7 mouse cellular contexts compared by ENCODE assay signal in genomic region chr9:78769168-78769567, GRCm38 (mm10).
DNase-seq lines count a peak whose midpoint lies in the region; ATAC-seq and TF ChIP-seq lines count a peak whose summit lies in the region.

No protein-coding gene starts in this region.

- H3K27me3 ChIP-seq in hindbrain, embryonic 11.5 days (ENCODE audit: control insufficient read depth, insufficient read depth, low read length), result no peaks in the 10 kb centered on the region
- H3K27me3 ChIP-seq in hindbrain, embryonic 16.5 days (replicated peaks; ENCODE audit: control insufficient read depth, insufficient read depth, low read length), result no peaks in the 10 kb centered on the region

- H3K9me3 ChIP-seq in hindbrain, embryonic 11.5 days (ENCODE audit: control insufficient read depth, low read length), result no peaks in the 10 kb centered on the region
- H3K9me3 ChIP-seq in hindbrain, embryonic 16.5 days (ENCODE audit: control insufficient read depth, low read length), result no peaks in the 10 kb centered on the region

- H3K4me1 ChIP-seq in hindbrain, embryonic 11.5 days (replicated peaks; ENCODE audit: control insufficient read depth, insufficient read depth, low read length), result no peaks in the 10 kb centered on the region
- H3K4me1 ChIP-seq in hindbrain, embryonic 16.5 days (ENCODE audit: control insufficient read depth, insufficient read depth, low read depth, low read length), result no peaks in the 10 kb centered on the region
- no peaks in the 10 kb centered on the region for H3K4me1 ChIP-seq in cortical plate, adult 2 months (ENCODE audit: control insufficient read depth, insufficient read depth, low read length)

- no peaks in the 10 kb centered on the region for H3K36me3 ChIP-seq in hindbrain, embryonic 11.5 days (ENCODE audit: control insufficient read depth, insufficient read depth, low read length)
- no peaks in the 10 kb centered on the region for H3K36me3 ChIP-seq in hindbrain, embryonic 16.5 days (ENCODE audit: control insufficient read depth, insufficient read depth, low read length)

- no peak for TF ChIP-seq POLR2A in cortical plate, adult 2 months (IDR thresholded peaks at IDR 0.05; ENCODE audit: extremely low read depth, insufficient read depth, low read length)

- peak; percentile 14; the same call in 1 of the 2 replicates for TF ChIP-seq CTCF in cortical plate, adult 2 months (IDR thresholded peaks at IDR 0.05; ENCODE audit: extremely low read depth, insufficient read depth, low read length)

- no peak overlapping the region for H3K27ac ChIP-seq in hindbrain, embryonic 11.5 days (ENCODE audit: low read depth, low read length)
- no peak overlapping the region for H3K27ac ChIP-seq in hindbrain, embryonic 16.5 days (ENCODE audit: low read depth, low read length)
- no peak overlapping the region for H3K27ac ChIP-seq in cortical plate, adult 2 months (ENCODE audit: insufficient read depth, low read length)

- no peak for ATAC-seq in hindbrain, embryonic 11.5 days (ENCODE audit: low FRiP score)
- ATAC-seq in hindbrain, embryonic 16.5 days, result no peak
- no peak for ATAC-seq in megakaryocyte, adult 5-6 weeks (ENCODE audit: poor library complexity, severe bottlenecking)

- no peak overlapping the region for H3K4me3 ChIP-seq in hindbrain, embryonic 11.5 days (ENCODE audit: low read depth, low read length)
- H3K4me3 ChIP-seq in hindbrain, embryonic 16.5 days (ENCODE audit: low read length), result no peak overlapping the region
- no peak overlapping the region for H3K4me3 ChIP-seq in cortical plate, adult 2 months (ENCODE audit: insufficient read depth, low read length)

- H3K4me2 ChIP-seq in hindbrain, embryonic 11.5 days (replicated peaks; ENCODE audit: low read depth, low read length), result no peak overlapping the region
- H3K4me2 ChIP-seq in hindbrain, embryonic 16.5 days (ENCODE audit: low read length), result no peak overlapping the region

- peak; percentile 68 for DNase-seq in hindbrain, embryonic 11.5 days (ENCODE audit: low spot score)
- DNase-seq in thymus, postnatal 14 days, result peak; percentile 16
- no peak for DNase-seq in thymus, postnatal 25 days
- DNase-seq in lung, postnatal 36 days, result peak; percentile 62

- no peak overlapping the region for H3K9ac ChIP-seq in hindbrain, embryonic 11.5 days (ENCODE audit: low read depth, low read length)
- no peak overlapping the region for H3K9ac ChIP-seq in hindbrain, embryonic 16.5 days (ENCODE audit: low read depth, low read length)

- WGBS in hindbrain, embryonic 11.5 days, result 37% methylated on average over 5 of the region's 5 CpGs
- 45% methylated on average over 5 of the region's 5 CpGs for WGBS in hindbrain, embryonic 16.5 days
